Mouse (Mus musculus) forebrain, embryonic 12.5 days (tissue): ENCODE measurements around the gene Bcas3. TPM values are rescaled to one million over a fixed set of nuclear protein-coding genes. Genes with fewer than 3 reads are reported as not detected.

Source experiments
- ATAC-seq: fragments of 200-750 bp; cut with Nextera tagmentation; 2 replicates; pipeline ENCODE4 v1.8.0; 2017; ENCODE audit warnings: moderate TSS enrichment; ENCODE audit not compliant: low FRiP score
- H3K27ac ChIP-seq: fragments of 300-500 bp; sonication (generic); 2 replicates; pipeline ENCODE4 v1.5.1; 2016; ENCODE audit warnings: mild to moderate bottlenecking
- H3K27me3 ChIP-seq: fragments of 300-500 bp; sonication (generic); 2 replicates; pipeline ENCODE4 v1.6.1; 2016; ENCODE audit warnings: mild to moderate bottlenecking
- H3K36me3 ChIP-seq: fragments of 300-500 bp; sonication (generic); replicated peaks from 2 replicates; pipeline ENCODE4 v1.6.1; 2016; ENCODE audit warnings: mild to moderate bottlenecking
- H3K4me1 ChIP-seq: fragments of 300-500 bp; sonication (generic); 2 replicates; pipeline ENCODE4 v1.6.1; 2016
- H3K4me2 ChIP-seq: fragments of 300-500 bp; sonication (generic); 2 replicates; pipeline ENCODE4 v1.6.1; 2016; ENCODE audit warnings: mild to moderate bottlenecking, moderate library complexity
- H3K4me3 ChIP-seq: fragments of 300-500 bp; sonication (generic); replicated peaks from 2 replicates; pipeline ENCODE4 v1.5.1; 2016; ENCODE audit warnings: mild to moderate bottlenecking
- H3K9ac ChIP-seq: fragments of 300-500 bp; sonication (generic); 2 replicates; pipeline ENCODE4 v1.6.1; 2016; ENCODE audit warnings: mild to moderate bottlenecking
- H3K9me3 ChIP-seq: fragments of 300-500 bp; sonication (generic); 2 replicates; pipeline ENCODE4 v1.6.1; 2016
- WGBS: fragments of 180-500 bp; shearing (Covaris S2); methylation state at CpG from one replicate; pipeline ENCODE4 v1.1.7; 2016; 5-methylcytosine and 5-hydroxymethylcytosine counted together
- polyA plus RNA-seq: library from polyadenylated mRNA; unstranded; fragments of >200 nt; fragmentation: Nextera tagmentation; extraction: Ambion mirVana; gene quantifications from 2 replicates; pipeline ENCODE4 v1.2.1, GENCODE M21; 2016

The Bcas3 gene
- polyA plus RNA-seq, 1 experiment from 2014 or later: 19.1 TPM

GRCm38 (mm10) chr11:85830901-85831341 is 478.0 kb downstream of the Bcas3 start:
- Histone ChIP-seq H3K4me2 (no peak overlapping the region), H3K4me1 (peaks cover 48% of the 10 kb centered on the region), H3K36me3 (no peaks in the 10 kb centered on the region), H3K27ac (no peak overlapping the region), H3K4me3 (no peak overlapping the region), H3K9ac (no peak overlapping the region), H3K9me3 (no peaks in the 10 kb centered on the region), H3K27me3 (peaks cover 98% of the 10 kb centered on the region)
- ATAC-seq: no peak
- WGBS: under 1% methylated on average over 17 of the region's 17 CpGs

GRCm38 (mm10) chr11:85831656-85832230 is 478.8 kb downstream of the Bcas3 start:
- 1% methylated on average over 33 of the region's 33 CpGs for WGBS
- peaks cover 48% of the 10 kb centered on the region for H3K4me1 ChIP-seq
- ATAC-seq: no peak
- H3K27ac ChIP-seq: no peak overlapping the region
- H3K36me3 ChIP-seq: no peaks in the 10 kb centered on the region
- no peaks in the 10 kb centered on the region for H3K9me3 ChIP-seq
- H3K4me2 ChIP-seq: peak overlapping the region; percentile 68
- peak overlapping the region; percentile 44 for H3K4me3 ChIP-seq
- peaks cover 98% of the 10 kb centered on the region for H3K27me3 ChIP-seq
- no peak overlapping the region for H3K9ac ChIP-seq

- ATAC-seq: no peak
Observed at GRCm38 (mm10) chr11:85832231-85832924, 479.4 kb downstream of the Bcas3 start, which contains the start of gene Tbx2. Tbx2 (plus strand) TSS chr11:85832551.

GRCm38 (mm10) chr11:85833081-85833521 is 480.1 kb downstream of the Bcas3 start:
- 1% methylated on average over 50 of the region's 54 CpGs for WGBS
- H3K27ac ChIP-seq: no peak overlapping the region
- H3K9ac ChIP-seq: peak overlapping the region; percentile 50

More at GRCm38 (mm10) chr11:85832231-85832924, 479.4 kb downstream of the Bcas3 start, which contains the start of gene Tbx2:
- H3K4me1 ChIP-seq: peaks cover 47% of the 10 kb centered on the region
- peak within 1 kb of the TSS; percentile 68 for H3K4me2 ChIP-seq
- H3K36me3 ChIP-seq: no peaks in the 10 kb centered on the region
- under 1% methylated on average over 46 of the region's 52 CpGs for WGBS
- H3K9me3 ChIP-seq: no peaks in the 10 kb centered on the region
- H3K27me3 ChIP-seq: peaks cover 98% of the 10 kb centered on the region
- H3K4me3 ChIP-seq: peak within 1 kb of the TSS; percentile 44
- peak within 1 kb of the TSS; percentile 50 for H3K9ac ChIP-seq
- no peak within 1 kb of the TSS for H3K27ac ChIP-seq

GRCm38 (mm10) chr11:85833761-85834385 is 480.9 kb downstream of the Bcas3 start:
- 4% methylated on average over 11 of the region's 11 CpGs for WGBS
- Histone ChIP-seq H3K27ac (no peak overlapping the region), H3K36me3 (no peaks in the 10 kb centered on the region), H3K4me2 (no peak overlapping the region), H3K9me3 (no peaks in the 10 kb centered on the region), H3K9ac (peak overlapping the region; percentile 12; the same call in 1 of the 2 replicates), H3K4me1 (peaks cover 54% of the 10 kb centered on the region), H3K4me3 (peak overlapping the region; percentile 44; the same call in 1 of the 2 replicates), H3K27me3 (peaks cover 98% of the 10 kb centered on the region)
- no peak for ATAC-seq

More at GRCm38 (mm10) chr11:85833081-85833521, 480.1 kb downstream of the Bcas3 start:
- peak overlapping the region; percentile 44 for H3K4me3 ChIP-seq
- peak; percentile 18; the same call in 1 of the 2 replicates for ATAC-seq
- peaks cover 53% of the 10 kb centered on the region for H3K4me1 ChIP-seq
- H3K27me3 ChIP-seq: peaks cover 98% of the 10 kb centered on the region
- H3K9me3 ChIP-seq: no peaks in the 10 kb centered on the region
- no peaks in the 10 kb centered on the region for H3K36me3 ChIP-seq
- peak overlapping the region; percentile 68 for H3K4me2 ChIP-seq

- Histone ChIP-seq H3K27me3 (peaks cover 98% of the 10 kb centered on the region), H3K4me1 (peaks cover 48% of the 10 kb centered on the region), H3K4me2 (no peak overlapping the region), H3K27ac (no peak overlapping the region), H3K36me3 (no peaks in the 10 kb centered on the region), H3K9me3 (no peaks in the 10 kb centered on the region), H3K4me3 (peak overlapping the region; percentile 11; the same call in 1 of the 2 replicates), H3K9ac (no peak overlapping the region)
- WGBS: 3% methylated on average over 15 of the region's 17 CpGs
- no peak for ATAC-seq
Observed at GRCm38 (mm10) chr11:85834386-85834931, 481.5 kb downstream of the Bcas3 start.

- Histone ChIP-seq H3K27ac (no peak overlapping the region), H3K4me1 (peaks cover 41% of the 10 kb centered on the region), H3K4me2 (no peak overlapping the region), H3K27me3 (peaks cover 98% of the 10 kb centered on the region), H3K9ac (no peak overlapping the region), H3K4me3 (0 out of 2 replicates have a peak overlapping the region, but pooled peaks have one; percentile 11), H3K9me3 (no peaks in the 10 kb centered on the region), H3K36me3 (no peaks in the 10 kb centered on the region)
- no peak for ATAC-seq
- WGBS: 1% methylated on average over 9 of the region's 9 CpGs
Observed at GRCm38 (mm10) chr11:85835001-85835752, 482.2 kb downstream of the Bcas3 start.

GRCm38 (mm10) chr11:85835753-85836522 is 483.0 kb downstream of the Bcas3 start:
- no peak overlapping the region for H3K4me3 ChIP-seq
- H3K27me3 ChIP-seq: peaks cover 98% of the 10 kb centered on the region
- no peak overlapping the region for H3K27ac ChIP-seq
- ATAC-seq: no peak
- H3K4me2 ChIP-seq: no peak overlapping the region
- no peaks in the 10 kb centered on the region for H3K9me3 ChIP-seq
- WGBS: 6% methylated on average over 16 of the region's 16 CpGs
- H3K36me3 ChIP-seq: no peaks in the 10 kb centered on the region
- no peak overlapping the region for H3K9ac ChIP-seq
- peaks cover 40% of the 10 kb centered on the region for H3K4me1 ChIP-seq

- Histone ChIP-seq H3K4me3 (peak overlapping the region; percentile 16), H3K27ac (no peak overlapping the region), H3K4me1 (peaks cover 38% of the 10 kb centered on the region), H3K9ac (no peak overlapping the region), H3K4me2 (no peak overlapping the region), H3K27me3 (peaks cover 98% of the 10 kb centered on the region), H3K9me3 (no peaks in the 10 kb centered on the region), H3K36me3 (no peaks in the 10 kb centered on the region)
- 1% methylated on average over 32 of the region's 32 CpGs for WGBS
- ATAC-seq: no peak
Observed at GRCm38 (mm10) chr11:85836523-85837290, 483.7 kb downstream of the Bcas3 start.

GRCm38 (mm10) chr11:85837291-85837647 is 484.3 kb downstream of the Bcas3 start:
- 2% methylated on average over 18 of the region's 18 CpGs for WGBS
- Histone ChIP-seq H3K27ac (no peak overlapping the region), H3K4me2 (no peak overlapping the region)

More at GRCm38 (mm10) chr11:85837291-85837647, 484.3 kb downstream of the Bcas3 start:
- Histone ChIP-seq H3K9me3 (no peaks in the 10 kb centered on the region), H3K27me3 (peaks cover 98% of the 10 kb centered on the region), H3K4me3 (peak overlapping the region; percentile 16), H3K9ac (no peak overlapping the region), H3K36me3 (no peaks in the 10 kb centered on the region), H3K4me1 (peaks cover 38% of the 10 kb centered on the region)
- no peak for ATAC-seq
